Mouse (Mus musculus) spleen, adult 2 months (tissue): ENCODE measurements at regions not wholly inside any gene's neighbourhood (a gene's known extent, or its start where the extent isn't known, plus 50 kb on each side); places are given as distances from the start of the nearest gene placed in this dataset.
A peak's percentile ranks its signal among the peaks of the same experiment; 100 is the strongest.
"Not testable (repeated sequence)": the region's sequence is repeated elsewhere in the genome, so short reads cannot be mapped to it uniquely, and the experiment has no call there.

Source experiments
- DNase-seq, 2 experiments: peaks; one replicate each; pipeline versions ENCODE4 v3.0.0 to v3.0.0-alpha.2; 2012 to 2021; ENCODE audit warnings: low spot score in 2 of 2, low read depth in 1 of 2
- H3K27ac ChIP-seq: fragments of 200-500 bp; 2 replicates; pipeline ENCODE4 v1.5.1; 2012; ENCODE audit warnings: low read length, inconsistent platforms; ENCODE audit not compliant: insufficient read depth
- H3K27me3 ChIP-seq: fragments of 200-500 bp; 2 replicates; pipeline ENCODE4 v1.6.1; 2012; ENCODE audit warnings: mild to moderate bottlenecking, moderate library complexity, low read length, inconsistent platforms; ENCODE audit not compliant: control insufficient read depth, insufficient read depth
- H3K36me3 ChIP-seq: fragments of 200-500 bp; 2 replicates; pipeline ENCODE4 v1.6.1; 2012; ENCODE audit warnings: mild to moderate bottlenecking, low read length, inconsistent platforms; ENCODE audit not compliant: control insufficient read depth, insufficient read depth
- H3K4me1 ChIP-seq: fragments of 200-500 bp; 2 replicates; pipeline ENCODE4 v1.6.1; 2011; ENCODE audit warnings: inconsistent platforms; ENCODE audit not compliant: control insufficient read depth, insufficient read depth, insufficient read length
- H3K4me3 ChIP-seq: fragments of 200-500 bp; 2 replicates; pipeline ENCODE4 v1.5.1; 2011; ENCODE audit warnings: mild to moderate bottlenecking, inconsistent platforms; ENCODE audit not compliant: insufficient read depth, insufficient read length; ENCODE audit errors: extremely low read depth
- CTCF ChIP-seq: fragments of 200-500 bp; IDR thresholded peaks from 2 replicates; pipeline ENCODE4 v1.5.1; 2011; ENCODE audit warnings: mild to moderate bottlenecking, inconsistent platforms; ENCODE audit not compliant: insufficient read depth, insufficient read length, insufficient replicate concordance; ENCODE audit errors: extremely low read depth
- POLR2A ChIP-seq: fragments of 200-500 bp; IDR thresholded peaks from 2 replicates; pipeline ENCODE4 v1.6.1; 2011; ENCODE audit warnings: low read depth, low read length, inconsistent platforms
- WGBS: fragments of 180-500 bp; shearing (Covaris S2); methylation state at CpG from one replicate; pipeline ENCODE4 v1.1.7; 2018; 5-methylcytosine and 5-hydroxymethylcytosine counted together

DNA sequence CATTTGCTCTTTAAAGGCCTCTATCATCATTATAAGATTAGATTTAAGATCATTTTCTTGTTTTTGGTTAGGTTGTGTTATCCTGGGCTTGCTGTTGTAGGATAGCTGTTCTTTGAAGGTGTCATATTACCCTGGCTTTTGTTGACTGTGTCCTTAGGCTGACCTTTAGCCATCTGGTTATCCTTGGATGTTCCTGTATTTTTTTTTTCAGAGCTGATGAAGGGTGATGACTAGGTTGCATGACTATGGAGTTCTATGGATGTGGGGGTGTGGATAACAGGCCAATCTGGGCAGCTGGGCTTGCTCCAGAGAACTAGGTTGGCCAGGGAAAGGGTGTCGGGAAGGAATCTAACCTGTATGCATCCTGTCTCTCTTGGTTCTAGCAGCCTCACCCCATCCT, 74.2 kb downstream of the Dmrta1 start:
- WGBS, result 83% methylated on average over 1 of the region's 1 CpGs

DNA sequence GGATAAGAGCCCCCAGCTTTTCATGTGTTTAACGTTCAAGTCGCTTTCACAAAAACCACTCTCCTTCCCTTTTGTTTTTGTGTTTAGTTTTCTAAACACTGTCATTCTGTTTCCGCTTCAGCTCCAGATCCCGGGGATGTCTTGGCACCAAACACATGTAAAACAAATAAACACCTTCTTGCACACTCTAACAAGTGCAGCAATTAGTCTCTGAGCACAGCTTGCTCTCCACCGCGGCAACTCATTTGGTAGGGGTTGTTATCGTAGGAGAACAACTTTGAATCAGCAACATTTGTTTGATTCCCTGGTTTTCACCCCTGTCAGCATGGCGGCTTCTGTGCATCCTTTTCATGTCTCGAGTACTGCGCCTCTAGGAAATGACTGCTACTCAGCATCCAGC, 97.0 kb downstream of the Dmrta1 start:
- WGBS, result 51% methylated on average over 10 of the region's 10 CpGs
- H3K4me3 ChIP-seq, result no peak overlapping the region
- no peaks in the 10 kb centered on the region for H3K36me3 ChIP-seq
- no peaks in the 10 kb centered on the region for H3K4me1 ChIP-seq
- DNase-seq, result no peak
- no peak overlapping the region for H3K27ac ChIP-seq
- TF ChIP-seq POLR2A (no peak), CTCF (no peak)
- no peaks in the 10 kb centered on the region for H3K27me3 ChIP-seq

More for the DNA sequence above, 74.2 kb downstream of the Dmrta1 start:
- H3K4me3 ChIP-seq, result no peak overlapping the region
- no peak for TF ChIP-seq CTCF
- no peak for TF ChIP-seq POLR2A
- H3K27me3 ChIP-seq, result no peaks in the 10 kb centered on the region
- DNase-seq, result no peak
- no peaks in the 10 kb centered on the region for H3K4me1 ChIP-seq
- H3K36me3 ChIP-seq, result no peaks in the 10 kb centered on the region
- no peak overlapping the region for H3K27ac ChIP-seq

DNA sequence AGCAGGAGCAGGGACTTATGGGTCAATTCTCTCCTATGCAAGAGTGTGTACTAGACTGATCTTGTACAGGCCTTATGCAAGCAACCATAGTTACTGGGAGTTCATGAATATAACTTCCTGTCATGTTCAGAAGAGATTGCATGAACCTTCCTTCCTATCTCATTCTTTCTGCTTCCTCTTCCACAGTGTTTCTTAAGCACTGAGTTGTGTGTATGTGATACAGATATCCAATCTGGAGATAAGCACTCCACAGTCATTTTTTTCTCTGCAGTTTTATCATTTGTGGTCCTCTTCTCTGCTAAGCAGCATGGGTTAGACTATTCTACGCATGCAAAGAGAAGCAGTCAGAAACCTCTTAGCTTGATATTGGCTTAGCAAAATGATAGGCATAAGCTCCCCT, 102.3 kb downstream of the Dmrta1 start:
- Histone ChIP-seq H3K4me1 (no peaks in the 10 kb centered on the region), H3K4me3 (no peak overlapping the region), H3K36me3 (no peaks in the 10 kb centered on the region), H3K27me3 (no peaks in the 10 kb centered on the region), H3K27ac (no peak overlapping the region)
- no peak for DNase-seq
- 93% methylated on average over 1 of the region's 1 CpGs for WGBS
- TF ChIP-seq CTCF (no peak), POLR2A (no peak)

DNA sequence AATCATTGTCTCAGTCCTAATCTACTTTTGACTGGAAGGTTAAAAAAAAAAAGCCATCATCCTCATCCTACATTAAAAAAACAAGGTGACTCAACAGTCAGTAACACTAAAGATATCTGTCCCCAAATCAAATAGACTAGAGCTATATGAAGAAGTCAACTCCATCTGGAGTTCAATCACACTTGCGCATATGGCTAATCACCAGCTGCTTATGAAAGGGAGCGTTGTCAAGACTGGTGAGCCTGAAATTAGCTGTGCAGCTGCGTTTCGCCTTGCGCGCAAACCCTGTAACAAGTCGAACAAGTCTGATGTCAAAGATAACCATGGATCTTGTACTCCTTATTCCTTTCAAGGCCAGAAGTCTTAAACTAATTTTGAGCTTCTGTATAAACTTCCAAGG, 137.6 kb downstream of the Dmrta1 start:
- no peak for TF ChIP-seq CTCF
- no peak for TF ChIP-seq POLR2A
- Histone ChIP-seq H3K4me3 (no peak overlapping the region), H3K27ac (no peak overlapping the region), H3K27me3 (no peaks in the 10 kb centered on the region), H3K4me1 (no peaks in the 10 kb centered on the region), H3K36me3 (no peaks in the 10 kb centered on the region)
- WGBS, result 93% methylated on average over 7 of the region's 7 CpGs
- DNase-seq, result no peak

DNA sequence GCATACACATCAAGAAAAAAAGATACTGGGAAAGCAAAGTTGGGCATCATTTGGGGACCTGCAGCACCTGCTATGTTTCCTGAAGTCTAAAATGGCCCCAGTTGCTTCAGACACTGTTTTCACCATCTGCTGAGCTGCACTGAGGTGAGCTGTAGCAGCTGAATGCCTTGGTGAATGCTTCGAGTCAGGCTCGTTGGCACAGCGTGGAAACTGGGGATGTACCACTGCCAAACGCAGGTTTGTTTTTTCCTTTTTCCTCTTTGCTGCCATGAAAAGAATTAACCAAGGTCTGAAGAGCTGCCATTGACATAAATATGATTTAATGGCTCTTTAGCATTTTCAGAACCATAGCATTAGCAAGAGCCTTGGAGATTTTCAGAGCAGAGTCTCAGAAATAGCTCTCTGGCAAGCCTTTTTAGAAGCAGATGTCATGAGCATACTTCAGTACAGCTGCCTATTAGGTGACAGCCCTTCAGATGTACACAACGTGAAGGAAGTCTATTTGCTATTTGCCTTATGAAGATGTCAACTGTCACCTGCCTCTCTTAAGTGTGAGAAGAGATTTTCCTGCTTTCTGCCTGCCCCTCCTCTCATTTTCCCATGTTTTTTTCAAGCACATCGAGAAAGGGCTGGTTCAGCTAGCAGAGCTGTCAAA, 155.4 kb downstream of the Dmrta1 start:
- H3K27me3 ChIP-seq, result no peaks in the 10 kb centered on the region
- 64% methylated on average over 6 of the region's 6 CpGs for WGBS
- TF ChIP-seq POLR2A (no peak), CTCF (no peak)

DNA sequence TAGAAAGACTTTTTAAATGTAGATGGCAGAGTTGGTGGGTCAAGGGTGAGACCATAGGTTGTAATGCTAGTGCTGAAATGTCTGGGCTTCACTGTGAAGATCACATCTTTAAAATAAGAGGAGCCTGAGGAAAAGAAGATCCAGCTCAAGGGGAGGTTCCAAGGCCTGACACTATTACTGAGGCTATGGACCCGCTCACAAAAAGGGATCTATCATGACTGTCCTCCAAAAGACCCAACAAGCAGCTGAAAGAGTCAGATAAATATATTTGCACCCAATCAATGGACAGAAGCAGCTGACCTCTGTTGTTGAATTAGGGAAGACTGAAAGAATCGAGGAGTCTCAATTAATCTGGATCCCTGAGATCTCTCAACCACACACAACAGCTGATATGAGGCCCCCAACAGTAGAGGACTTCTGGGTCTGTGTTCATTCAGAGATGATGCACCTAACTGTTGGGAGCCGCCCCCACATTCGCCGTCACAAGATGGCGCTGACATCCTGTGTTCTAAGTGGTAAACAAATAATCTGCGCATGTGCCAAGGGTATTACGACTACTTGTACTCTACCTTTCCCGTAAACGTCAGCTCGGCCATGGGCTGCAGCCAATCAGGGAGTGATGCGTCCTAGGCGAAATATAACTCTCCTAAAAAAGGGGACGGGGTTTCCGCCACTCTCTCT, 196.3 kb downstream of the Dmrta1 start:
- WGBS, result 34% methylated on average over 10 of the region's 15 CpGs

More for the DNA sequence above, 155.4 kb downstream of the Dmrta1 start:
- Histone ChIP-seq H3K4me1 (no peaks in the 10 kb centered on the region), H3K36me3 (no peaks in the 10 kb centered on the region), H3K27ac (no peak overlapping the region), H3K4me3 (no peak overlapping the region)
- no peak for DNase-seq

DNA sequence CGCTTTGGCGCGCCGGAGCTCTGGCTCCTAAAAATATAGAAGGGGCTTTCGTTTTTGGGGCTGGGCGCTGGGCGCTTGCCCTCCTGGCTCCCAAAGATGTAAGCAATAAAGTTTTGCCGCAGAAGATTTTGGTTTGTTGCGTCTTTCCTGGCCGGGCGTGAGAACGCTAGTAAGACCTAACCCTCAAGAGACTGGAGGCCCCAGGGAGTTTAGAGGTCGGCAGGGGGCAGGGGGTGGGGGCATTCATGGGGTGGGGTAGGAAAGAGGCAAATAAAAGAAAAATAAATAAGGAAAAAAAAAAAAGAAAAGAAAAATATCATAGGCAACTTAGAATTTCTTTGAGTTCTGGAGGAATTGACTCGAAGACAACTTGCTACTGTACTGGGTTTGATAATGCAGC, 196.9 kb downstream of the Dmrta1 start:
- H3K4me3 ChIP-seq, H3K4me1 ChIP-seq, DNase-seq, H3K36me3 ChIP-seq, H3K27me3 ChIP-seq, H3K27ac ChIP-seq: not testable (repeated sequence)
- WGBS, result 12% methylated on average over 7 of the region's 14 CpGs

More for the DNA sequence above, 196.3 kb downstream of the Dmrta1 start:
- peak in 1 of 2 experiments; percentile 2 for DNase-seq
- not testable (repeated sequence) for H3K27me3 ChIP-seq, H3K4me3 ChIP-seq, H3K36me3 ChIP-seq, H3K4me1 ChIP-seq, H3K27ac ChIP-seq
